Mouse (Mus musculus) forebrain, embryonic 10.5 days (tissue): ENCODE results near the gene Gm45799. TPM values are rescaled to one million over a fixed set of nuclear protein-coding genes. Genes with fewer than 3 reads are reported as not detected.
A peak's percentile ranks its signal among the peaks of the same experiment; 100 is the strongest.

Experiments used
- DNase-seq: peaks from one replicate; pipeline ENCODE4 v3.0.0-alpha.2; 2017; ENCODE audit warnings: low spot score; ENCODE audit errors: extremely low spot score
- H3K27ac ChIP-seq: fragments of 300-500 bp; sonication (generic); 2 replicates; pipeline ENCODE4 v1.5.1; 2016; ENCODE audit warnings: mild to moderate bottlenecking
- H3K27me3 ChIP-seq: fragments of 300-500 bp; sonication (generic); 2 replicates; pipeline ENCODE4 v1.6.1; 2016; ENCODE audit warnings: mild to moderate bottlenecking; ENCODE audit not compliant: poor library complexity, severe bottlenecking
- H3K36me3 ChIP-seq: fragments of 300-500 bp; sonication (generic); replicated peaks from 2 replicates; pipeline ENCODE4 v1.6.1; 2016; ENCODE audit warnings: mild to moderate bottlenecking, moderate library complexity
- H3K4me1 ChIP-seq: fragments of 300-500 bp; sonication (generic); 2 replicates; pipeline ENCODE4 v1.6.1; 2016
- H3K4me3 ChIP-seq: fragments of 300-500 bp; sonication (generic); 2 replicates; pipeline ENCODE4 v1.5.1; 2016; ENCODE audit warnings: mild to moderate bottlenecking, moderate library complexity
- H3K9me3 ChIP-seq: fragments of 300-500 bp; sonication (generic); 2 replicates; pipeline ENCODE4 v1.6.1; 2016; ENCODE audit warnings: mild to moderate bottlenecking, moderate library complexity
- WGBS: fragments of 180-500 bp; shearing (Covaris S2); methylation state at CpG from one replicate; pipeline ENCODE4 v1.1.7; 2016; 5-methylcytosine and 5-hydroxymethylcytosine counted together
- polyA plus RNA-seq: library from polyadenylated mRNA; unstranded; fragments of >200 nt; fragmentation: Nextera tagmentation; extraction: Ambion mirVana; gene quantifications from 2 replicates; pipeline ENCODE4 v1.2.1, GENCODE M21; 2016

The Gm45799 gene
- polyA plus RNA-seq, 1 experiment from 2014 or later = 38.2 TPM

- Histone ChIP-seq H3K27ac (no peak overlapping the region), H3K9me3 (no peaks in the 10 kb centered on the region), H3K4me3 (no peak overlapping the region), H3K36me3 (peaks cover 16% of the 10 kb centered on the region), H3K4me1 (peaks cover 34% of the 10 kb centered on the region), H3K27me3 (peaks cover 34% of the 10 kb centered on the region)
- DNase-seq = no peak
- 39% methylated on average over 3 of the region's 3 CpGs for WGBS
Observed at GRCm38 (mm10) chr7:105628633-105629032, 11.7 kb upstream of the Gm45799 start.

DNA sequence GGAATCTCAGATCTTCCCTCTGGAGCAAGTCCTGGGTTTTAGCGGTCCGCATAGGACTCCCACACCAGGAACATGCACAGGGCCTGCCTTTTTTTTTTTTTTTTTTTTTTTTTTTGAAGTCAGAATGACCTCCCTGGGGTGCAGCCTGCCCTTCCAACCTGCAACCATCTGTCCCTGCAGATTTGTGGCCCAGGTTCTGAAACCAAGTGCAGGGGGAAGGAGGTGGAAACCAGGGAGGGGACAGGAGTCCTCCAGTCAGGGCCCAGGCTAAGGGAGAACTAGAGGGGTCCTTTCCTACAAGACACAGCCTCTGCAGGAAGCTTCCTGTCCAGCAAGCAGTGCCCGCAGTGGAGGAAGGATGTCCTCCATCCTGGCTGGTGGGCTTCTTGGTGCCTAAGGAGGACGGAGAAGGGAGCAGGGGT, 7.8 kb upstream of the Gm45799 start:
- no peaks in the 10 kb centered on the region for H3K9me3 ChIP-seq
- peaks cover 46% of the 10 kb centered on the region for H3K4me1 ChIP-seq
- H3K27me3 ChIP-seq = peaks cover 45% of the 10 kb centered on the region
- peaks cover 23% of the 10 kb centered on the region for H3K36me3 ChIP-seq
- peak overlapping the region; percentile 92 for H3K27ac ChIP-seq
- peak overlapping the region; percentile 90 for H3K4me3 ChIP-seq
- WGBS = 22% methylated on average over 4 of the region's 4 CpGs
- DNase-seq = peak; percentile 37

GRCm38 (mm10) chr7:105633127-105633800, 7.1 kb upstream of the Gm45799 start, which contains the start of gene Trim3:
Gene Trim3 (minus strand): TSS chr7:105633571.
- Histone ChIP-seq H3K9me3 (no peaks in the 10 kb centered on the region), H3K36me3 (peaks cover 30% of the 10 kb centered on the region), H3K4me1 (peaks cover 46% of the 10 kb centered on the region), H3K27ac (peak within 1 kb of the TSS; percentile 92), H3K27me3 (peaks cover 38% of the 10 kb centered on the region), H3K4me3 (peak within 1 kb of the TSS; percentile 90)
- DNase-seq = peak; percentile 88
- WGBS = under 1% methylated on average over 67 of the region's 71 CpGs

GRCm38 (mm10) chr7:105633801-105634135, 6.6 kb upstream of the Gm45799 start:
- Histone ChIP-seq H3K27ac (peak overlapping the region; percentile 92), H3K4me3 (peak overlapping the region; percentile 90), H3K36me3 (peaks cover 35% of the 10 kb centered on the region), H3K4me1 (peaks cover 44% of the 10 kb centered on the region), H3K9me3 (no peaks in the 10 kb centered on the region), H3K27me3 (peaks cover 33% of the 10 kb centered on the region)
- 8% methylated on average over 10 of the region's 10 CpGs for WGBS
- no peak for DNase-seq

- no peaks in the 10 kb centered on the region for H3K9me3 ChIP-seq
- H3K27ac ChIP-seq = no peak overlapping the region
- peaks cover 44% of the 10 kb centered on the region for H3K4me1 ChIP-seq
- no peak for DNase-seq
- 58% methylated on average over 9 of the region's 9 CpGs for WGBS
- peaks cover 37% of the 10 kb centered on the region for H3K36me3 ChIP-seq
- H3K4me3 ChIP-seq = peak overlapping the region; percentile 90
- peaks cover 31% of the 10 kb centered on the region for H3K27me3 ChIP-seq
Observed at GRCm38 (mm10) chr7:105634272-105634920, 6.0 kb upstream of the Gm45799 start.

DNA sequence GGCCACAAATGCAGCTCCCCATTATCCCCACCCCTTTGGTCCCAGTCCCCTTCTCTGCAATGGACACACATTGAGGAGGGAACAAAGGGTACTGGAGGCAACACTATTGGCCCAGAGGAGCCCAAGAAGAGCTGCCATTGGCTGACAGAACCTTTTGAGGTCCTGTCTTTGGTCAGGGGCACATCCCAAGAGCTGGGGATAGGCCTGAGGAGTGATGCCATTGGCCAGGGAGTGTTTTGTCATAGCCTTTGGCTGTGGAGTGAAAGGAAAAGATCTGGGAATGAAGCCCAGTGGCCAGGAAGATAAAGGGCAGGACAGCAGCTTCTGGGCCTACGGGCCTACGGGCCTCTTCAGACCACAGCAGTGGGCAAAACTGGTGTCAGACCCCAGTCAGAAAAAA, 4.6 kb upstream of the Gm45799 start:
- Histone ChIP-seq H3K27me3 (peaks cover 28% of the 10 kb centered on the region), H3K36me3 (peaks cover 37% of the 10 kb centered on the region), H3K4me1 (peaks cover 41% of the 10 kb centered on the region), H3K4me3 (no peak overlapping the region), H3K27ac (no peak overlapping the region), H3K9me3 (no peaks in the 10 kb centered on the region)
- WGBS = 85% methylated on average over 2 of the region's 2 CpGs
- no peak for DNase-seq

- no peak for DNase-seq
- H3K4me3 ChIP-seq = 0 out of 2 replicates have a peak overlapping the region, but pooled peaks have one; percentile 81
- WGBS = 94% methylated on average over 6 of the region's 6 CpGs
Observed at GRCm38 (mm10) chr7:105638776-105639175, 1.6 kb upstream of the Gm45799 start.

DNA sequence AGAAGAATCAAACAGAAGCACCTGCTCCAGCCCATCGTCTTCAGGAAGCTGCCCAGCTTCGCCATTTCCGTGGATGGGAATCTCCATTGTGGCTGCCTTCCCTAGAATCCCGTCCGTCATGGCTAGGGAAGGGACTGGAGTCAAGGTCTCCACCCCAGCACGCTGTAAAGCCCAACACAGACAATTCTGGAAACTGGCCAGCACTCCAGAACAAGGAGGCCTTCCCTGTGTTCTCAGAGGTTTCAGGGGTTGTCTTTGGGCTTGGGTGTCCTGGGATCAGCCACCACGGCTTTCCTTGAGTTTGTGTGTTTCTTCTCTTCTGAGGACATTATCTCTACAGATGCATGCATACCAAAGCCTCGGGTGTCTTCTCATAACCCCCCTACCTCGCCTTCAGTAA, 1.0 kb upstream of the Gm45799 start:
- WGBS = 78% methylated on average over 9 of the region's 9 CpGs
- Histone ChIP-seq H3K4me3 (peak overlapping the region; percentile 81), H3K9me3 (no peaks in the 10 kb centered on the region), H3K36me3 (peaks cover 48% of the 10 kb centered on the region), H3K27ac (peak overlapping the region; percentile 88), H3K27me3 (peaks cover 14% of the 10 kb centered on the region), H3K4me1 (peaks cover 32% of the 10 kb centered on the region)
- DNase-seq = no peak

More at GRCm38 (mm10) chr7:105638776-105639175, 1.6 kb upstream of the Gm45799 start:
- H3K27ac ChIP-seq = no peak overlapping the region
- H3K4me1 ChIP-seq = peaks cover 37% of the 10 kb centered on the region
- no peaks in the 10 kb centered on the region for H3K9me3 ChIP-seq
- H3K36me3 ChIP-seq = peaks cover 45% of the 10 kb centered on the region
- H3K27me3 ChIP-seq = peaks cover 16% of the 10 kb centered on the region

DNA sequence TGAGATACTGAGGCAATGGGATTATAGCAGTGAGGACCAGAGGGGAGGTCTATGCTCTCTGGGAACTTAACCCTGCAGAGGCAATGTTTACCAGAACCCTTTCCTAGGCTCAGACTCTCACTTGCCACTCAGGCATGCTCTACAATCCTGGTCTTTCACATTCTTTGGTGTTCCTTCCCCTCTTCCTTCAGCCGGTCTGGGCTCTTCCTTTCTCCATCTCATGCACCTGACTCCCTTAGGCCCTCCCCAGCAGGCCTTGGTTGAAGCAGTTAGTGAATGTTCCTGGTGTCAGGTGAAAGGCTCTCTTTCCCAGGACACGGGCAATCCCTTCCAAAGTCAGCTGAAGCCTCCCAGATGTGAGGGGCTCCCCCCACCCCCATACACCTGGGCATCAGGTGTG, 596 bp upstream of the Gm45799 start, which contains the start of gene Timm10b:
TSS of gene Timm10b (plus strand) at position 301 of the 400 bp plus-strand sequence.
- Histone ChIP-seq H3K4me1 (peaks cover 27% of the 10 kb centered on the region), H3K4me3 (peak within 1 kb of the TSS; percentile 81), H3K36me3 (peaks cover 49% of the 10 kb centered on the region), H3K9me3 (no peaks in the 10 kb centered on the region), H3K27me3 (peaks cover 9% of the 10 kb centered on the region), H3K27ac (peak within 1 kb of the TSS; percentile 88)
- 13% methylated on average over 2 of the region's 2 CpGs for WGBS
- DNase-seq = no peak

GRCm38 (mm10) chr7:105640894-105641255, 523 bp downstream of the Gm45799 start:
- WGBS = 2% methylated on average over 18 of the region's 18 CpGs
- Histone ChIP-seq H3K36me3 (peaks cover 44% of the 10 kb centered on the region), H3K4me1 (peaks cover 27% of the 10 kb centered on the region), H3K4me3 (peak overlapping the region; percentile 81), H3K9me3 (no peaks in the 10 kb centered on the region), H3K27ac (peak overlapping the region; percentile 88), H3K27me3 (no peaks in the 10 kb centered on the region)
- DNase-seq = no peak

GRCm38 (mm10) chr7:105641936-105642335, 1.6 kb downstream of the Gm45799 start:
- no peaks in the 10 kb centered on the region for H3K9me3 ChIP-seq
- H3K4me1 ChIP-seq = peaks cover 27% of the 10 kb centered on the region
- no peak for DNase-seq
- H3K27me3 ChIP-seq = no peaks in the 10 kb centered on the region
- peaks cover 34% of the 10 kb centered on the region for H3K36me3 ChIP-seq
- H3K27ac ChIP-seq = no peak overlapping the region
- peak overlapping the region; percentile 81; the same call in 1 of the 2 replicates for H3K4me3 ChIP-seq
- WGBS = 67% methylated on average over 3 of the region's 3 CpGs

DNA sequence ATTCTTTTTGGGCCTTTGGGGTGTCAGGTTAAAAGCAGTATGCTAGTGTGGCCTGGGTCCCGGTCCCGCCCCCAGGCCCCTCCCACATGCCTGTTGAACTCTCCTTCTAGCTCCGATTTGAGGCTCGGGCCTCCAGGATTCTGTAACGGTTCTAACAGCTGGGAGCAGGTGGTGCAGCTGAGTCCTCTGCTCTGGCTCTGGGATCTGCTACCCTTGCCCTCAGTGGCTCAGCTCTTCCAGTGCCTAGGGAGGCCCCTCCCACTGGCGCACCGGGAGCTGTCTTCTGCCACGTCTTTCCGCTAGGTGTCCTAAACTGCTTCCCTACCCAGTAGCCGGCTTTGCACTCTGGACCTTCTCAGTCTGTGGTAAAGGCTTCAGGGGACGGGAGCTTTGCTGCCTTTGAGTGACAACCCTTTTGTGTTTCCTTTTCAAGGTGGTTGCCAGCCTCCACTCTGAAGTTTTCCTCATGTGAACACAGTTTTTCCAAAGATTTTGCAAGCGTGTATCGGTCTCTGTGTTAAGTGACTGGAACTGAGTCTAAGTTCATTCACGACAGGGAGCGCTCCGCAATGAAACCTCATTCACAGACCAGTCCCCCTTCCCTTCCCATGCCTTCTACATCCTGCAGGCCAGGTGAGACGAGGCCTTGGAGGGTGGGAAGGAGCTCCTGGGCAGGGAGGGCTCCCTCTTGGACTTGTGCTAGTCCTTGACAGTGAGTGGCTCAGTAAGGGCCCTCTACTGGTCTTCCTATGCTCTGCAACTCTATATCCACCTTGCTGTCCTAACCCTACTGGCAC, 10.5 kb downstream of the Gm45799 start, which contains the start of gene Dnhd1:
TSS of gene Dnhd1 (plus strand) at position 189 of the 797 bp plus-strand sequence.
- H3K27me3 ChIP-seq = no peaks in the 10 kb centered on the region
- DNase-seq = peak; percentile 74
- peaks cover 4% of the 10 kb centered on the region for H3K36me3 ChIP-seq
- peak within 1 kb of the TSS; percentile 51 for H3K4me3 ChIP-seq
- H3K4me1 ChIP-seq = peaks cover 17% of the 10 kb centered on the region
- H3K9me3 ChIP-seq = no peaks in the 10 kb centered on the region
- peak within 1 kb of the TSS; percentile 73 for H3K27ac ChIP-seq
- 1% methylated on average over 17 of the region's 17 CpGs for WGBS
